Mouse (Mus musculus) large intestine, adult 2 months (tissue): ENCODE measurements around the gene B4galt4. TPM values are rescaled to one million over a fixed set of nuclear protein-coding genes. Genes with fewer than 3 reads are reported as not detected.
"Not testable (repeated sequence)": the region's sequence is repeated elsewhere in the genome, so short reads cannot be mapped to it uniquely, and the experiment has no call there.

Source experiments
- DNase-seq: peaks from one replicate; pipeline ENCODE4 v3.0.0-alpha.2; 2012; ENCODE audit warnings: low read depth, low spot score
- WGBS: fragments of 180-500 bp; shearing (Covaris S2); methylation state at CpG from one replicate; pipeline ENCODE4 v1.1.7; 2018; 5-methylcytosine and 5-hydroxymethylcytosine counted together
- polyA plus RNA-seq: library from polyadenylated mRNA; depleted of rRNA; stranded (reverse); fragments of >200 nt; gene quantifications from 2 replicates; pipeline ENCODE4 v1.2.3, GENCODE M21; 2012; rRNA removed

B4galt4 gene
- polyA plus RNA-seq, 1 experiment: 14.7 TPM

DNA sequence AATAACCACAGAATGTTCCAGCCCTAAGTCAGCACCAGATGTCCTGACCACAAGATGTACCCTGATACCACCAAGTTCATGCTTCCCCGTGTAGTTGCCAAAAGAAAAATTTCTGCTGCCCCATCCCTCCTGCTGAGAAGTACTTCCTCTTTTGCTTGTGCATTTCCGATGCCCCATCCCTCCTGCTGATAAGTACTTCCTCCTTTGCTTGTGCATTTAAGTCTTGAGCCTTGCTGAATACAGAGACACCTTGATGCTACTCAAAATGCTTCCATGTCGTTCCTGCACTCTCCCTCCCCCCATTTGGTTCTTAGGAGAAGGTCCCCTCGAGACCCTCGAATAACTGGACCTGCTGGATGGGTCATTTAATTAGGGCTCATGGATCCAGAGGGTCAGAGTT lies 65.7 kb downstream of the B4galt4 start:
- WGBS: 91% methylated on average over 5 of the region's 5 CpGs
- DNase-seq: not testable (repeated sequence)

DNA sequence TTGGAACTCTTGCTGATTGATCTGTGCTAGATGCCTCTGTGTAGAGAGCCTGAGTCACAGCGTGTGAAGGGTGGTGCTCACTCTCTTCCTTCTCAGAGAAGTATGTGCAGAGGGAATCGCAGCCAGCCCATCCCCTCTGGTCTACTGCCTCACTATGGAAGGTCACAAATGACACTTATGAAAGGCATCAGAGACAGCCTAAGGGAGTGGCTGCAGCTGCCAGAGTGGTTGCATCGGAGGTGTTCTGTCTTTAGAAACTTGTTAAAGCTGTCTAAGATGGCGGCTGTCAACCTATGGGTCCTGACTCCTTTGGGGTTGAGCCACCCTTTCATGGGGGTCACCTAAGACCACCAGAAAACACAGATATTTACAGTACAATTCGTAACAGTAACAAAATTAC lies 68.1 kb downstream of the B4galt4 start:
- no peak for DNase-seq
- 60% methylated on average over 5 of the region's 5 CpGs for WGBS

DNA sequence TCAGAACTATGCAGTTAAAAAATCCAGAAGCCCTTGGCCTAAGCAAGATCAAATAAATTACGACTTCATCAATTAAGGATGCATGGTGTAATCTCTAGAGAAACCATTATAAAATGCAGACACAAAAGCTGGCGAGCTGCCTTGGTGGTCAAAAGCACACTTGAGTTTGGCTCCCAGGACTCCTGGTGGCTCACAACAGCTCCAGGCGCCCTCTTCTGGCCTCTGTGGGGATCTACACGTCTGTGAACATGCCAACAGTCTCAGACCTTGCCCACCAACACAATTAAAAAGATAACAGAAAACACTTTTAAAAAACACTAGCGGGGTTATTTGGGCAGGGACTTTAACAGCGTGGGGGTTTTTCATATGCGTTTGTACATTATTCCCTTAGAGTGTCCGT lies 70.5 kb downstream of the B4galt4 start:
- DNase-seq: peak; percentile 55
- 16% methylated on average over 8 of the region's 8 CpGs for WGBS

Other genes starting within 250 kb of the B4galt4 start
- 9.9 and 13.4 TPM in 2 replicates for gene Timmdc1, start 219.6 kb upstream of the B4galt4 start, polyA plus RNA-seq
- 10.3 and 12.6 TPM in 2 replicates for gene Poglut1, start 192.0 kb upstream of the B4galt4 start, polyA plus RNA-seq
- gene Tmem39a, start 183.6 kb upstream of the B4galt4 start, polyA plus RNA-seq: 63.7 and 65.3 TPM in 2 replicates
- gene Arhgap31, start 29.0 kb upstream of the B4galt4 start, polyA plus RNA-seq: 2.1 and 4.6 TPM in 2 replicates
- gene Upk1b, start 58.1 kb downstream of the B4galt4 start, polyA plus RNA-seq: 9.1 and 10.3 TPM in 2 replicates
- not detected in 2 replicates for gene 4930435E12Rik, start 86.5 kb downstream of the B4galt4 start, polyA plus RNA-seq
- 0.30 and 0.67 TPM in 2 replicates for gene Igsf11, start 150.4 kb downstream of the B4galt4 start, polyA plus RNA-seq